Mouse (Mus musculus) stomach, adult 2 months (tissue): ENCODE data around the gene Cog8. TPM values are rescaled to one million over a fixed set of nuclear protein-coding genes. Genes with fewer than 3 reads are reported as not detected.

Source experiments
- polyA plus RNA-seq: library from polyadenylated mRNA; depleted of rRNA; stranded (reverse); fragments of >200 nt; gene quantifications from 2 replicates; pipeline ENCODE4 v1.2.3, GENCODE M21; 2012; rRNA removed

Cog8 gene
- polyA plus RNA-seq = 11.1 and 12.2 TPM in 2 replicates

GRCm38 (mm10) chr8:107056076-107056972 is at the start of gene Cog8, which contains the start of gene Nip7:
Cog8 (minus strand) TSS chr8:107056689.
Nip7 (plus strand) TSS chr8:107056877.

GRCm38 (mm10) chr8:107096366-107097036 is 40.0 kb upstream of the Cog8 start, which contains the start of gene Terf2:
Terf2 (minus strand) TSS chr8:107096547.

GRCm38 (mm10) chr8:107065511-107066496 is 9.3 kb upstream of the Cog8 start, which contains the start of gene Tmed6:
Tmed6 (minus strand) TSS chr8:107065644.

GRCm38 (mm10) chr8:107048061-107048941 is 8.2 kb downstream of the Cog8 start, which contains the start of gene Pdf:
Pdf (minus strand) TSS chr8:107048614.

GRCm38 (mm10) chr8:107030650-107031576 is 25.6 kb downstream of the Cog8 start, which contains the start of gene Vps4a:
Vps4a (plus strand) TSS chr8:107031222.

Other genes with a start within 250 kb of the Cog8 start
- 0.42 and 0.90 TPM in 2 replicates for gene Has3, start 186.4 kb downstream of the Cog8 start, polyA plus RNA-seq
- gene Utp4, start 163.1 kb downstream of the Cog8 start, polyA plus RNA-seq = 7.1 and 8.9 TPM in 2 replicates
- gene Sntb2, start 120.9 kb downstream of the Cog8 start, polyA plus RNA-seq = 1.2 and 1.8 TPM in 2 replicates
- gene Vps4a, start 25.5 kb downstream of the Cog8 start, polyA plus RNA-seq = 6.6 and 7.1 TPM in 2 replicates
- 19.6 and 51.1 TPM in 2 replicates for gene Pdf, start 8.1 kb downstream of the Cog8 start, polyA plus RNA-seq
- gene Nip7, start 188 bp upstream of the Cog8 start, polyA plus RNA-seq = 7.9 and 11.7 TPM in 2 replicates
- gene Tmed6, start 9.0 kb upstream of the Cog8 start, polyA plus RNA-seq = 58.4 and 82.4 TPM in 2 replicates
- gene Terf2, start 39.9 kb upstream of the Cog8 start, polyA plus RNA-seq = 2.3 and 3.8 TPM in 2 replicates
- gene Cyb5b, start 94.0 kb upstream of the Cog8 start, polyA plus RNA-seq = 21.7 and 23.5 TPM in 2 replicates
- 1.6 and 3.1 TPM in 2 replicates for gene Nfat5, start 236.8 kb upstream of the Cog8 start, polyA plus RNA-seq